In the genomic region with DNA sequence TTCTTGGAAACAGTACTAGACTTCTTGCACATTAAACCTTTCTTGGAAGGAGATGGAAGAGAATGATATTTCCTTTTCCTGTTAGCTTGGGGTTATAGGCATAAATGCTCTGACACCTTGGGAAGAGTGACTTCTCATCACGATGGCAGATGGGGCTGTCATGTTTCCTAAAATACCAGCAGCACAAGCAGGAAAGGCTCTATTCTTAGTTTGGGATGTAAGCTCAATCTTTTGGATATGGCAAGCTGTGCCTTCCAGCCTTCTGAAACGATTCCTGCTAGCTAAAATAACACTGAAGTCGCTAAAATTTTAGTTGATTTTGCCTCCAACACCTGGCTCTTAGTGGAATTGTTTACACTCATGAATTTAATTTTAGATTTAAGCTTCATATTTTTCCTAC, we compare ENCODE assay signal across 15 mouse cellular contexts.
A peak's percentile ranks its signal among the peaks of the same experiment; 100 is the strongest.
DNase-seq lines count a peak whose midpoint lies in the region; ATAC-seq lines count a peak whose summit lies in the region.
"Had no signal": no experiment of that assay in that cellular context is flagged by ENCODE, and none has a peak within 500 bp of the region (broad histone marks: within the 10 kb centered on the region; RNA-seq: fewer than 3 reads in every experiment).

No protein-coding gene starts in this region.

- H3K4me1 ChIP-seq in kidney, embryonic 14.5 days (ENCODE audit: control insufficient read depth, insufficient read depth, low read length) = no peaks in the 10 kb centered on the region
- H3K4me1 ChIP-seq: lung, embryonic 15.5 days; neural tube, embryonic 13.5 days had no signal

- H3K36me3 ChIP-seq in kidney, embryonic 14.5 days (ENCODE audit: control insufficient read depth, insufficient read depth, low read length) = no peaks in the 10 kb centered on the region
- H3K36me3 ChIP-seq: lung, embryonic 15.5 days; neural tube, embryonic 13.5 days had no signal

- H3K27ac ChIP-seq in kidney, embryonic 14.5 days (ENCODE audit: low read depth, low read length) = no peak overlapping the region
- H3K27ac ChIP-seq: lung, embryonic 15.5 days; neural tube, embryonic 13.5 days had no signal

- H3K4me2 ChIP-seq in kidney, embryonic 14.5 days (replicated peaks; ENCODE audit: low read depth, low read length) = no peak overlapping the region
- H3K4me2 ChIP-seq: liver, embryonic 11.5 days; lung, embryonic 15.5 days; neural tube, embryonic 13.5 days had no signal

- DNase-seq in heart, postnatal 10 days = peak; percentile 3 to 32
- DNase-seq in heart, postnatal 14 days = no peak
- DNase-seq in frontal cortex, adult 2 months (ENCODE audit: extremely low spot score in 1 of 2, low spot score in 1 of 2) = peak; percentile 51 to 65
- peak; percentile 17 for DNase-seq in layer of hippocampus, adult 9-10 months (ENCODE audit: low spot score)
- DNase-seq in right cerebral cortex, postnatal 10 days (ENCODE audit: low spot score in 2 of 2) = peak; percentile 36 to 68
- DNase-seq: embryo, embryonic 11 days; kidney, adult 8-10 months; retina, postnatal 1 day; thymus, postnatal 14 days had no signal

- ATAC-seq in granulocyte monocyte progenitor cell, adult 5-6 weeks (replicated peaks; ENCODE audit: poor library complexity, severe bottlenecking) = no peak
- ATAC-seq in kidney, embryonic 14.5 days (ENCODE audit: low FRiP score, low TSS enrichment) = no peak
- ATAC-seq: activated CD4-positive, CD25-positive, alpha-beta regulatory T cell, adult 4 months had no signal

- no peak overlapping the region for H3K4me3 ChIP-seq in kidney, embryonic 14.5 days (ENCODE audit: low read length)
- H3K4me3 ChIP-seq: lung, embryonic 15.5 days; neural tube, embryonic 13.5 days had no signal

- 62% methylated on average over 3 of the region's 3 CpGs for WGBS in kidney, embryonic 14.5 days

- H3K9me3 ChIP-seq in kidney, embryonic 14.5 days (ENCODE audit: control insufficient read depth, low read length) = no peaks in the 10 kb centered on the region
- H3K9me3 ChIP-seq: lung, embryonic 15.5 days; neural tube, embryonic 13.5 days had no signal

- H3K9ac ChIP-seq in kidney, embryonic 14.5 days (ENCODE audit: low read depth, low read length) = no peak overlapping the region
- H3K9ac ChIP-seq: lung, embryonic 15.5 days; neural tube, embryonic 13.5 days had no signal

- intact Hi-C loops in heart, postnatal 10 days (cut with DNase I) = no loop called here
- intact Hi-C loops in heart, postnatal 14 days (cut with DNase I) = no loop called here

- no peaks in the 10 kb centered on the region for H3K27me3 ChIP-seq in kidney, embryonic 14.5 days (ENCODE audit: control insufficient read depth, insufficient read depth, low read length)
- H3K27me3 ChIP-seq: lung, embryonic 15.5 days; neural tube, embryonic 13.5 days had no signal

Comparison
In these comparisons a context has a peak if more than half of its experiments do, and no peak if none do; other contexts are left out.
1. DNase-seq: peak in heart, postnatal 10 days (2 of 2), frontal cortex, adult 2 months (2 of 2), layer of hippocampus, adult 9-10 months (single experiment) and right cerebral cortex, postnatal 10 days (2 of 2); none in heart, postnatal 14 days (0 of 2).